14 mouse cellular contexts compared by ENCODE assay signal in the genomic region with DNA sequence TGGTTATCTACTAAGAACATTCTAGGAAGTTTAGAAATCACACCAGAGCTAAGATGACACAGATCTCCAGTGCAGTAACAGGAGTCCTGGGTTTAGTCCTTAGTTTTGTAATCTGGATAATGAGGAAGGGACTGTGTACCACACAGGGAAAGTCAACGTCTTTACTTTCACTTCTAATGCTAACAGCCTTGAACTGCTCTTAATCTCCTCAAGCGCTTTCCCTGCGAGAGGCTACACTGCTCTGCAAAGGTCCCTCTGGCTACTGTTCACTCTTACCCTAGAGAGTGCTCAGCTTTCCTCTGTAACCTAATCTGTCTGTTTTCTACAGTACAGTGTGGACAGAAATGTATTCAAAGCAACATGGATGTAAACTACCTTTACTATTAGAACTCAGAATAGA. TPM values are rescaled to one million over a fixed set of nuclear protein-coding genes. Genes with fewer than 3 reads are reported as not detected.
DNase-seq lines count a peak whose midpoint lies in the region; ATAC-seq and TF ChIP-seq lines count a peak whose summit lies in the region.
"Had no signal": no experiment of that assay in that cellular context is flagged by ENCODE, and none has a peak within 500 bp of the region (broad histone marks: within the 10 kb centered on the region; RNA-seq: fewer than 3 reads in every experiment).

No protein-coding gene starts in this region.

- peaks cover 10% of the 10 kb centered on the region for H3K4me1 ChIP-seq in forebrain, embryonic 14.5 days (ENCODE audit: control insufficient read depth, insufficient read depth, low read length)
- H3K4me1 ChIP-seq in forebrain, postnatal 0 days (ENCODE audit: insufficient read depth), result no peaks in the 10 kb centered on the region
- peaks cover 7% of the 10 kb centered on the region; the same call in 1 of the 2 replicates for H3K4me1 ChIP-seq in midbrain, embryonic 13.5 days (replicated peaks)
- no peaks in the 10 kb centered on the region for H3K4me1 ChIP-seq in midbrain, embryonic 10.5 days
- no peaks in the 10 kb centered on the region for H3K4me1 ChIP-seq in hindbrain, embryonic 16.5 days (ENCODE audit: control insufficient read depth, insufficient read depth, low read depth, low read length)
- 0 out of 2 replicates have a peak, but pooled peaks cover 2% of the 10 kb centered on the region for H3K4me1 ChIP-seq in stomach, embryonic 16.5 days (ENCODE audit: control insufficient read depth, insufficient read depth, low read length)

- H3K27ac ChIP-seq in forebrain, embryonic 14.5 days (ENCODE audit: low read depth, low read length), result no peak overlapping the region
- H3K27ac ChIP-seq in forebrain, postnatal 0 days (ENCODE audit: low read depth, low read length), result no peak overlapping the region
- H3K27ac ChIP-seq in midbrain, embryonic 13.5 days, result peak overlapping the region; percentile 12; the same call in 1 of the 2 replicates
- no peak overlapping the region for H3K27ac ChIP-seq in midbrain, embryonic 10.5 days (replicated peaks)
- H3K27ac ChIP-seq in hindbrain, embryonic 16.5 days (ENCODE audit: low read depth, low read length), result peak overlapping the region; percentile 48; the same call in 1 of the 2 replicates
- H3K27ac ChIP-seq in stomach, embryonic 16.5 days (ENCODE audit: low read length), result no peak overlapping the region
- H3K27ac ChIP-seq: liver, embryonic 14.5 days had no signal

- 0 out of 2 replicates have a peak, but pooled peaks cover 4% of the 10 kb centered on the region for H3K36me3 ChIP-seq in forebrain, embryonic 14.5 days (ENCODE audit: control insufficient read depth, insufficient read depth, low read length)
- H3K36me3 ChIP-seq in forebrain, postnatal 0 days (ENCODE audit: insufficient read depth), result no peaks in the 10 kb centered on the region
- H3K36me3 ChIP-seq in midbrain, embryonic 13.5 days, result peaks cover 4% of the 10 kb centered on the region
- H3K36me3 ChIP-seq in midbrain, embryonic 10.5 days, result peaks cover 17% of the 10 kb centered on the region
- no peaks in the 10 kb centered on the region; the same call in 1 of the 2 replicates for H3K36me3 ChIP-seq in hindbrain, embryonic 16.5 days (ENCODE audit: control insufficient read depth, insufficient read depth, low read length)
- H3K36me3 ChIP-seq in stomach, embryonic 16.5 days (ENCODE audit: control insufficient read depth, insufficient read depth, low read length), result no peaks in the 10 kb centered on the region

- ATAC-seq in forebrain, embryonic 14.5 days, result peak; percentile 34; the same call in 1 of the 2 replicates
- ATAC-seq in forebrain, postnatal 0 days, result no peak
- ATAC-seq in midbrain, embryonic 13.5 days, result peak; percentile 55; the same call in 1 of the 2 replicates
- no peak for ATAC-seq in hindbrain, embryonic 16.5 days
- peak; percentile 37; the same call in 1 of the 2 replicates for ATAC-seq in stomach, embryonic 16.5 days (ENCODE audit: insufficient read depth, low FRiP score)

- WGBS in forebrain, embryonic 14.5 days, result 29% methylated on average over 3 of the region's 3 CpGs
- 34% methylated on average over 3 of the region's 3 CpGs for WGBS in forebrain, postnatal 0 days
- whole genome bisulfite sequencing in midbrain, embryonic 13.5 days, result 60% methylated on average over 3 of the region's 3 CpGs
- WGBS in midbrain, embryonic 10.5 days, result 67% methylated on average over 3 of the region's 3 CpGs
- WGBS in hindbrain, embryonic 16.5 days, result 47% methylated on average over 3 of the region's 3 CpGs
- WGBS in stomach, embryonic 16.5 days, result 65% methylated on average over 3 of the region's 3 CpGs

- H3K9ac ChIP-seq in forebrain, embryonic 14.5 days (ENCODE audit: low read length), result no peak overlapping the region
- H3K9ac ChIP-seq in forebrain, postnatal 0 days, result no peak overlapping the region
- H3K9ac ChIP-seq in midbrain, embryonic 13.5 days (replicated peaks), result no peak overlapping the region
- H3K9ac ChIP-seq in hindbrain, embryonic 16.5 days (ENCODE audit: low read depth, low read length), result no peak overlapping the region; the same call in 1 of the 2 replicates
- no peak overlapping the region for H3K9ac ChIP-seq in stomach, embryonic 16.5 days (ENCODE audit: low read length)
- H3K9ac ChIP-seq: liver, embryonic 14.5 days had no signal

- H3K4me3 ChIP-seq in forebrain, embryonic 14.5 days (ENCODE audit: low read depth, low read length), result no peak overlapping the region
- no peak overlapping the region for H3K4me3 ChIP-seq in forebrain, postnatal 0 days (ENCODE audit: low read depth, low read length)
- H3K4me3 ChIP-seq in midbrain, embryonic 13.5 days (replicated peaks), result no peak overlapping the region
- H3K4me3 ChIP-seq in midbrain, embryonic 10.5 days, result no peak overlapping the region
- no peak overlapping the region for H3K4me3 ChIP-seq in hindbrain, embryonic 16.5 days (ENCODE audit: low read length)
- H3K4me3 ChIP-seq in stomach, embryonic 16.5 days (replicated peaks; ENCODE audit: low read length), result no peak overlapping the region

- TF ChIP-seq CTCF in forebrain, postnatal 0 days (IDR thresholded peaks at IDR 0.05; ENCODE audit: low read depth), result no peak

- 0 out of 2 replicates have a peak overlapping the region, but pooled peaks have one; percentile 16 for H3K4me2 ChIP-seq in forebrain, embryonic 14.5 days (ENCODE audit: low read length)
- no peak overlapping the region for H3K4me2 ChIP-seq in forebrain, postnatal 0 days (ENCODE audit: low read depth)
- no peak overlapping the region for H3K4me2 ChIP-seq in midbrain, embryonic 13.5 days (replicated peaks)
- no peak overlapping the region for H3K4me2 ChIP-seq in hindbrain, embryonic 16.5 days (ENCODE audit: low read length)
- H3K4me2 ChIP-seq in stomach, embryonic 16.5 days (ENCODE audit: low read depth, low read length), result 0 out of 2 replicates have a peak overlapping the region, but pooled peaks have one; percentile 3

- DNase-seq in forebrain, embryonic 14.5 days (ENCODE audit: low spot score), result peak; percentile 8
- no peak for DNase-seq in forebrain, postnatal 0 days
- DNase-seq in midbrain, embryonic 10.5 days (ENCODE audit: low spot score), result no peak
- DNase-seq in left cerebral cortex, adult 18-20 months (ENCODE audit: low spot score in 2 of 2), result no peak
- DNase-seq in embryo, embryonic 10.5 days (ENCODE audit: low spot score), result no peak
- DNase-seq: cerebellum, adult 11-12 months; embryo, embryonic 11 days; heart, adult 11 months; kidney, adult 2 months; thymus, postnatal 25 days had no signal

- H3K27me3 ChIP-seq in forebrain, embryonic 14.5 days (replicated peaks; ENCODE audit: control insufficient read depth, insufficient read depth, low read length), result no peaks in the 10 kb centered on the region
- no peaks in the 10 kb centered on the region for H3K27me3 ChIP-seq in forebrain, postnatal 0 days (ENCODE audit: insufficient read depth, low read length)
- no peaks in the 10 kb centered on the region for H3K27me3 ChIP-seq in midbrain, embryonic 13.5 days
- no peaks in the 10 kb centered on the region for H3K27me3 ChIP-seq in midbrain, embryonic 10.5 days (ENCODE audit: low read depth, poor library complexity, severe bottlenecking)
- no peaks in the 10 kb centered on the region for H3K27me3 ChIP-seq in hindbrain, embryonic 16.5 days (replicated peaks; ENCODE audit: control insufficient read depth, insufficient read depth, low read length)
- H3K27me3 ChIP-seq in stomach, embryonic 16.5 days (ENCODE audit: control insufficient read depth, insufficient read depth, low read length), result no peaks in the 10 kb centered on the region

- H3K9me3 ChIP-seq in forebrain, embryonic 14.5 days (replicated peaks; ENCODE audit: control insufficient read depth, low read length), result no peaks in the 10 kb centered on the region
- H3K9me3 ChIP-seq in forebrain, postnatal 0 days (ENCODE audit: low read length), result no peaks in the 10 kb centered on the region
- no peaks in the 10 kb centered on the region for H3K9me3 ChIP-seq in midbrain, embryonic 13.5 days
- H3K9me3 ChIP-seq in midbrain, embryonic 10.5 days (replicated peaks), result no peaks in the 10 kb centered on the region
- no peaks in the 10 kb centered on the region for H3K9me3 ChIP-seq in hindbrain, embryonic 16.5 days (ENCODE audit: control insufficient read depth, low read length)
- H3K9me3 ChIP-seq in stomach, embryonic 16.5 days (replicated peaks; ENCODE audit: control insufficient read depth, low read length), result no peaks in the 10 kb centered on the region

RNA-seq across cellular contexts. Expression of gene Ankib1, which starts 30.7 kb away (rescaled TPM):
- 17.4 and 22.8 TPM in 2 replicates for polyA plus RNA-seq in forebrain, embryonic 14.5 days (2014; fragmentation: Nextera tagmentation; extraction: Ambion mirVana)
- 74.0 and 81.1 TPM in 2 replicates for total RNA-seq in forebrain, postnatal 0 days (2014; rRNA removed)
- 10.5 and 17.2 TPM in 2 replicates for polyA plus RNA-seq in forebrain, postnatal 0 days (2015; fragmentation: Nextera tagmentation; extraction: Ambion mirVana)
- 17.6 and 18.2 TPM in 2 replicates for polyA plus RNA-seq in midbrain, embryonic 13.5 days (2015; fragmentation: Nextera tagmentation; extraction: Ambion mirVana)
- polyA plus RNA-seq in midbrain, embryonic 10.5 days (2016; fragmentation: Nextera tagmentation; extraction: Ambion mirVana), result 9.5 and 11.5 TPM in 2 replicates
- 15.4 and 15.6 TPM in 2 replicates for polyA plus RNA-seq in hindbrain, embryonic 16.5 days (2015; fragmentation: Nextera tagmentation; extraction: Ambion mirVana)
- polyA plus RNA-seq in stomach, embryonic 16.5 days (2015; fragmentation: Nextera tagmentation; extraction: Ambion mirVana), result 6.3 and 7.7 TPM in 2 replicates
- 100 to 1,000 TPM; 125 to 130 TPM for total RNA-seq in left cerebral cortex, adult 18-20 months (2021)

RNA-seq across cellular contexts. Expression of gene Krit1, which starts 31.0 kb away (rescaled TPM):
- 44.6 and 58.5 TPM in 2 replicates for polyA plus RNA-seq in forebrain, embryonic 14.5 days (2014; fragmentation: Nextera tagmentation; extraction: Ambion mirVana)
- 50.2 and 53.0 TPM in 2 replicates for total RNA-seq in forebrain, postnatal 0 days (2014; rRNA removed)
- polyA plus RNA-seq in forebrain, postnatal 0 days (2015; fragmentation: Nextera tagmentation; extraction: Ambion mirVana), result 19.7 and 27.5 TPM in 2 replicates
- 71.6 and 73.3 TPM in 2 replicates for polyA plus RNA-seq in midbrain, embryonic 13.5 days (2015; fragmentation: Nextera tagmentation; extraction: Ambion mirVana)
- 62.6 and 66.4 TPM in 2 replicates for polyA plus RNA-seq in midbrain, embryonic 10.5 days (2016; fragmentation: Nextera tagmentation; extraction: Ambion mirVana)
- polyA plus RNA-seq in hindbrain, embryonic 16.5 days (2015; fragmentation: Nextera tagmentation; extraction: Ambion mirVana), result 43.2 and 46.0 TPM in 2 replicates
- 41.3 and 46.3 TPM in 2 replicates for polyA plus RNA-seq in stomach, embryonic 16.5 days (2015; fragmentation: Nextera tagmentation; extraction: Ambion mirVana)
- total RNA-seq in left cerebral cortex, adult 18-20 months (2021), result 10 to 100 TPM; 51.8 to 51.9 TPM

Comparison
In these comparisons a context has a peak if more than half of its experiments do, and no peak if none do; other contexts are left out.
1. ATAC-seq: peak in forebrain, embryonic 14.5 days (single experiment), midbrain, embryonic 13.5 days (single experiment) and stomach, embryonic 16.5 days (single experiment); none in forebrain, postnatal 0 days (single experiment) and hindbrain, embryonic 16.5 days (single experiment).
2. H3K27ac ChIP-seq: peak in midbrain, embryonic 13.5 days (single experiment) and hindbrain, embryonic 16.5 days (single experiment); none in forebrain, embryonic 14.5 days (single experiment), forebrain, postnatal 0 days (single experiment), midbrain, embryonic 10.5 days (single experiment) and stomach, embryonic 16.5 days (single experiment).
3. H3K4me2 ChIP-seq: peak in forebrain, embryonic 14.5 days (single experiment) and stomach, embryonic 16.5 days (single experiment); none in forebrain, postnatal 0 days (single experiment), midbrain, embryonic 13.5 days (single experiment) and hindbrain, embryonic 16.5 days (single experiment).